Mouse (Mus musculus) 416B (cell line): ENCODE results near the gene Sfmbt2.
"Not testable (repeated sequence)": the region's sequence is repeated elsewhere in the genome, so short reads cannot be mapped to it uniquely, and the experiment has no call there.

ENCODE experiments used
- DNase-seq: peaks from one replicate; pipeline ENCODE4 v3.0.0; 2011; ENCODE audit warnings: low read depth

The Sfmbt2 gene

DNA sequence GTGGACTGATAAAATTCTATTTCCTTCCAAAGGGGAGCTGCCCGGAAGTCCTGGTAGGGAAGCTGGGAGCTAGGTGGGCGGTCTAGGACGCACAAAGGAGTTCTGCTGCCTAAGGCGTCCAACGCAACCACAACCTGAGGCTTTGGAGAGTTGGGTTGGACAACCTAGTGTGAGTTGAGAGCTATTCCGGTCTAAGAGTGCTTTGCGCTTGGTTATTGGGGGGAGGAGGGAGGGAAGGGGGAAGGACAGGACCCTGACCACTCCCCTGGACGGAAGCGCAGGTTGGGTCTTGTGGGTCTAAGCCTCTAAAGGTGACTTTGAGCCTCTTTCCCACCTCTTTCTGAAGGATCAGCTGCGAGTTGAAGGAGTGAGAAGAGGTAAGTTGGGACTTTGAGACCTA lies at the start of gene Sfmbt2:
TSS of gene Sfmbt2 (plus strand) at position 335 of the 400 bp plus-strand sequence.
- DNase-seq, result no peak

DNA sequence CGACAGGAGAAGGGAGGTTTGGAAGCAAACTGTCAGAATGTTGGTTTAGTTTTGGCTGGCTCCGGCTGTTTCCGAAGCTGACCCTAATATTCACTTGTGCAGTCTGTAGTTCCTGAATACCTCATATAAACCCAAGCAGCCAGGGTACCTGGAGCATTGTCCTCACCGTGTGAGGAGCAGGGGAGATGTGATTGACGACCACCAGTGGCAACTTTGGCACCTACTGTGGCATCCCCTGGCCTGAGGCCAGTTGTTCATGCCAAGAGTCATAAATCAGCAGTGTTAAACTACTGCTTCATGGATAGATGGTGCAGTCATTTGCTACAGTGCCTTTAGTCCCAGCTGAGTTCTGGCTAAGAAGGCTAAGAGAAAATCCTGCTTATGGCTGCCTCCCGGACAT lies 49.2 kb upstream of the Sfmbt2 start:
- no peak for DNase-seq

- no peak for DNase-seq
Measured at GRCm38 (mm10) chr2:10323173-10323572, 47.1 kb upstream of the Sfmbt2 start.

DNA sequence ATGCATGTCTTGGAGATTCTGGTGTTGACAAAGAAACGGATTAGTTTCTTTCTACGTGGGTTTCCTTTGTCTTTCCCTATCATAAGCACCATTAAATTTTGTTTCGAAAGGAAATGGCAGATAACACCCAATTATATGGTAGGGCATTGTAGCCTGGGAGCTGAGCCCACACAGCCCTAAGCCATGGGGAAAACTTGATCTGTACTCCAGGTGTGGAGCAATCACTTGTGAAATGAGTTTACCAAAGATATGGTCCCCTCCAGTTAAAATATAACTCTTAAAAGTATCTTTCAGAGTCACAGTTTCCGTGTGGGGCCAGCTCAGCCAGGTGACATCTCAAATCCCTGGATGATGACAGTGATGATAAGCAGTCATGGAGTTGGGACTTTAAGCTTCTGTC lies 45.3 kb upstream of the Sfmbt2 start:
- no peak for DNase-seq

DNA sequence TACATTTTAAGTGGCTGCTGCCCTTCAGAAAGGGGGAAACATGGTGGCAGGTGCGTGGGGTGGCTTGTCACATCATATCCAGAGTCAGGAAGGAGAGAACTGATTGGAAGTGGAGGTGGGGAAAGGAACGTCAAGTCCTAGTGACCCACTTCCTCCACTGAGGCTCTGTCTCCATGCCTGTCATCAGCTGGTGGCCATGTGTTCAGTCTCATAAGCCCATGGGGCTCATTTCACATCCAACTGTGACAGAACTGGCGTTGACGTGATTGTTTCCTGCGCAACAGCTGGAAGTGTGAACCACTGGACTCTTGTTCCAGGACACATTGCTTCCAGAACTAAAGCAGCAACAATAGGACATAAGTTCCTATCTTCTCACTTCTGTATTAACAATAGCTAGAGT lies 40.1 kb upstream of the Sfmbt2 start:
- DNase-seq, result no peak

DNA sequence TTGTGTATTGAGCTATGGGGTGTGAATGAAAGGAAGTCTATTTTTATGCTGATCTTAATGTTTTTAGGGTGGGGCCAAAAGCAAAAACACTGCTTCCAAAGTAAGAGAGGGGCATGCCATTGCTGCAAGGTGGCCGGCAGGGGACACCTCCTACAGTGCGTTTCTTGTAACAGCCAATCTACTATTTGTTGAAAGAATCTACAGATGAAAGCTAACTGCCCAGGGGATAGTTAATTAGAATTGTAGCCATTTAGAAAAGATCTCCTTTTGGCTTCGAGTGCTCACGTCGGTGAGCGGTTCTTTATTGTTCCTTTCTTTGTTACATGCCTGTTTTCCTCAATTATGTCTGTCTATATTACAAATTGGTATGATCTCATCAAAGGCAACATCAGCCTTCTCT lies 36.0 kb upstream of the Sfmbt2 start:
- DNase-seq, result no peak

DNA sequence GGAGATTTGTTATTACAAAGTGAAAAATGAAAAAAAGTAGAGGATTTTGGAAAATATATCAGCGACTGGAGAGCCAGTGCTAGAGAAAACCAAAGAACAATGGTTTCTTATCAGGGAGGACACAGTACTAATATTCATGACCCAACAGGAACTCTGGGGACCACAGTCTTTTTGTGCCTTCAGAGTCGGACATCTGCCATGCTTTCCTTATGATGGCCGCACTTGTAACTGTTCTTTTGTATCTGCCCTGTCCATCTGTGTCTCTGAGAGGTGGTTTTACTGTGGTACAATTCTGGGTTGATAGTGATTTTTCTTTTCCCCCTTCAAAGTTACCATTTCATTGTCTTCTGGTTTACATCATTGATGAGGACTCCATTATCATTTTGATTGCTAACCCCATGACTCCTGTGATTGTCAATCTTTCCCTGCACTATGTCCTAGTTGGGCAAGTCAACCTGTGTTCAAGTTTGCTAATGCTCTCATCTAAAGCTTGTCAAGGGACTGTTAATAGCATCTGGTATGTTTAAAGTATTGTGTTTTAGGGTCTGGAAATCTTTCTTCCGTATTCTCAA lies 35.2 kb upstream of the Sfmbt2 start:
- DNase-seq, result peak; percentile 8

GRCm38 (mm10) chr2:10340022-10340421 lies 30.3 kb upstream of the Sfmbt2 start:
- DNase-seq, result no peak

GRCm38 (mm10) chr2:10343523-10343922 lies 26.8 kb upstream of the Sfmbt2 start:
- no peak for DNase-seq

GRCm38 (mm10) chr2:10344073-10344472 lies 26.2 kb upstream of the Sfmbt2 start:
- DNase-seq, result not testable (repeated sequence)

DNA sequence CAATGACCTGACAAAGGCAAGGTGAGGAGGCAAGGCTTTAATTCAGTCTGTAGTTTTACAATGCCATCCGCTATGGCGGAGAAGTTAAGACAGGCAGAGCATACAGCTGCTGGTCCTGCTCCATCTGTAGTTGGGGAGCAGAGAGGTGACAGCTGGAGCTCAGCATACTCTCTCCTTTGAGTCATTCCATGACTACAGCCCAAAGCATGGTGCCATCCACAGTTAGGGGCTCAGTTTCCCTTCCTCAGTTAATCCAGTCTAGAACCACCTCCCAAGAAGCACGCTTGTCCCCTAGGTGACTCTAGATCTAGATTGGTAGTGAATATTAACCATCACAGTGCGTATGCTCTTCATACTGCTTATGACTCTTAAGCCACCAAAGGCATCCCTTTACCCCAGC lies 23.1 kb upstream of the Sfmbt2 start:
- no peak for DNase-seq

DNA sequence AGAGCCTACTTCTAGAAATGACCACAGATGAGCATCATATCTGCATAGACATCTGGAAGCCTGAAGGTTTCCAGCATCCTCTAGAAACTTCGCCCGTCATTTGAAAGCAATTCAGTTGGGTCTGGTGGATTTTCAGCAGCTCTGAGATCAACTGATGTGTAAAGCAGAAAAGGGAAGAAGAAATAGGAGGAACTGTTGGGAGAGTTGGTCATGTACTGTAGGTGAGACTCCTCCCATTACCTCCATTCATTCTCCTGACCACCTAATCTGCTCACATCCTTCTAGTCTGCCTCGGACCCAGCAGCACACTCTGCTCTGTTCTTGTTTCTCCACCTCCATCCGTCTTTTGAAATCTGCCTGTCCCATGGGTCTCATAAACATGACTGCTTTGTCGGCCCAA lies 22.3 kb upstream of the Sfmbt2 start:
- DNase-seq, result peak; percentile 11

GRCm38 (mm10) chr2:10350266-10350810 lies 20.0 kb upstream of the Sfmbt2 start:
- DNase-seq, result no peak

DNA sequence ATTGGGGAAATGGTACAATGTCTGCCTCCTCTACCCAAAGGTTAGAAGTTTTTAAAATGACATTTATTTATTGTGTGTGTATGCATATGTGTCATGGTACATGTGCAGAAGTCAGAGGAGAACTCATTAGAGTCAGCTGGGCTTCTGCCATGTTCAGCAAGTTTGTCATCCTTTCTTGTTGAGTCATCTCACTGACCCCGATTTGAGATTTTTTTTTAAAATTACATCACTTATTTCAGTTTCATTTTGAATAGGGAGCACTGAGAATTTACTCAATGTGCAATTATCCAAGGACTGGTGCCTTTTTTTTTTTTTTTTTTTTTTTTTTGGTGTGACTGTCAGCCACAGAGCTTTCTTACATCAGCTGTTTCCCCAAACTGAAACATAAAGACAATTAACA lies 19.2 kb upstream of the Sfmbt2 start:
- DNase-seq, result peak; percentile 40

GRCm38 (mm10) chr2:10352887-10353286 lies 17.4 kb upstream of the Sfmbt2 start:
- peak; percentile 78 for DNase-seq

- no peak for DNase-seq
Measured at GRCm38 (mm10) chr2:10353889-10354288, 16.4 kb upstream of the Sfmbt2 start.

DNA sequence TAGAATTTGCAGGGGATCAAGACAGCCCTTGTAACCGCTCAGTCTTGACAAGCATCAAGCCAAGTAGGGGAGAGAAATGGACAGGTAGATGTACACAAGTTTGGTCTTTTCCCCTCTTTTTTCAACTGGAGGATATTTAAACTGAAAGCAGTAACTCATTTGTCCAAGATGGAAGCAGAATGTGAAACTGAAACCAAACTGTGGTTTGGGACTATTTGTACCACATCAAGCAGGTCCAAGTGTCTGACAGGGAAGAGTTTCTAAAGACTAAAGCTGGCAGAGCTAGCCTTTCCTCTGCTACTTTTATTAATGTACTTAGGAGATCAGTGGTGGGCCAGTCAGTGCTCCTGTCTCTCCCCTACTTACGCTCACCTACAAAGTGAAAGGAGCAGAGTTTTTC lies 10.4 kb upstream of the Sfmbt2 start:
- peak; percentile 25 for DNase-seq

GRCm38 (mm10) chr2:10365081-10365480 lies 5.2 kb upstream of the Sfmbt2 start:
- no peak for DNase-seq

- DNase-seq, result peak; percentile 24
Measured at GRCm38 (mm10) chr2:10366284-10366683, 4.0 kb upstream of the Sfmbt2 start.

DNA sequence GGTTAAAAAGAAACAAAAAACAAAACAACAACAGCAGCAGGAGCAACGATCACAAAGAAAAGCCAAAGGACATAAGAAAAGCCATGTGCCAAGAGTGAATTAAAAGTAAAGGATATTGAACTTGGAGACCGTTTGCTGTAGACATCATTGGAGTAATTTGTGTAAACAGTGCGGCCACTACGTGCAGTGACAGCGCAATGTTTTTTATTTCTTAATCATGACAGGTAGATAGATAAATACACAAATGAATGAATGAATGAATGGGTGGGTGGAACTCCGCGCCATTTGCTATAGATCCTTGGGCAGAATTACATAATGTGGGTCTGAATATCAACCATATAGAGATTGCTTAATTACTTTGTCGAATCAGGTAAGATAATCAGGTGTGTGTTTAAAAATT lies 634 bp upstream of the Sfmbt2 start:
- no peak for DNase-seq

GRCm38 (mm10) chr2:10370687-10371458 lies 563 bp downstream of the Sfmbt2 start:
- no peak for DNase-seq

GRCm38 (mm10) chr2:10371459-10371817 lies 1.1 kb downstream of the Sfmbt2 start:
- no peak for DNase-seq

DNA sequence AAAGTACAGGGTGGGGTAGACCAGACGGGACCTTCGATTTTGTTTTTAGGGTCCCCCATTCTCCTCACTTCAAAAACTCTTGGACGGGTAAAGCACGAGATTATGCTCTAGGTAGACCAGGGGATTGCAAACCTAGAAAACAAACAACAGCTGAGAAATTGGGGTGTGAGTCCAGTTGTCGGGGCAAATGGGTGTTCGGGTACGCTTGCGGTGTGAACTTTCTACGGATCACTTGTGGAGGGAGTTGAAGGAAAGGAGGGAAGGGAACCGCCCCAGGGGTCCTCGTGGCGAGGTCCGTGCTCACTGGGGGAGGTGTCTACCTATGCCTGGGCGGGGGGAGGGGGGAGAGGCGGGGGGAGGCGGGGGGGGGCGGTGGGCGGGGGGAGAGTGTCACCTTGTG lies 1.6 kb downstream of the Sfmbt2 start:
- no peak for DNase-seq

DNA sequence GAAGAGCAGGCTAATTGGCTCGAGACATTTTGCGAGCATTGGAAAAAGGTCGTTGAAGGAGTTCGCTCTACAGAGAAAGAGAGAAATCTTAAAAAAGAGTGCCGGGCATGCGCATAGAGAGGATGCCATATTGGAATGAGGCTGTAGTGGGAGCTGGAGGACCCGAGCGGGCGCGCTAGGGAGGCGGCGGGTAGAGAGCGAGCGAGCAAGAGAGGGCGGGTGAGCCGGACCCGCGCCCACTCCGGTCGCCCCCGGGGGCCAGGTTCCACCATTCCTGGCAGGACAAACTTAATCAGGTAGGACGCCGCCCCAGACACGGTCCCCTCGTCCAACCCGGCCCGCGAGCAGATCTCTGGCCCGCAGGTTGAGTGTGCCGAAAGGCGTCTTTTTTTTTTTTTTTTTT lies 2.0 kb downstream of the Sfmbt2 start:
- DNase-seq, result no peak
